Mouse (Mus musculus): Measurements from ENCODE around the gene Pkp1. TPM values are rescaled to one million over a fixed set of nuclear protein-coding genes. Genes with fewer than 3 reads are reported as not detected.

Pkp1 gene
- polyA plus RNA-seq, 1 experiment, result 6.4 TPM

DNA sequence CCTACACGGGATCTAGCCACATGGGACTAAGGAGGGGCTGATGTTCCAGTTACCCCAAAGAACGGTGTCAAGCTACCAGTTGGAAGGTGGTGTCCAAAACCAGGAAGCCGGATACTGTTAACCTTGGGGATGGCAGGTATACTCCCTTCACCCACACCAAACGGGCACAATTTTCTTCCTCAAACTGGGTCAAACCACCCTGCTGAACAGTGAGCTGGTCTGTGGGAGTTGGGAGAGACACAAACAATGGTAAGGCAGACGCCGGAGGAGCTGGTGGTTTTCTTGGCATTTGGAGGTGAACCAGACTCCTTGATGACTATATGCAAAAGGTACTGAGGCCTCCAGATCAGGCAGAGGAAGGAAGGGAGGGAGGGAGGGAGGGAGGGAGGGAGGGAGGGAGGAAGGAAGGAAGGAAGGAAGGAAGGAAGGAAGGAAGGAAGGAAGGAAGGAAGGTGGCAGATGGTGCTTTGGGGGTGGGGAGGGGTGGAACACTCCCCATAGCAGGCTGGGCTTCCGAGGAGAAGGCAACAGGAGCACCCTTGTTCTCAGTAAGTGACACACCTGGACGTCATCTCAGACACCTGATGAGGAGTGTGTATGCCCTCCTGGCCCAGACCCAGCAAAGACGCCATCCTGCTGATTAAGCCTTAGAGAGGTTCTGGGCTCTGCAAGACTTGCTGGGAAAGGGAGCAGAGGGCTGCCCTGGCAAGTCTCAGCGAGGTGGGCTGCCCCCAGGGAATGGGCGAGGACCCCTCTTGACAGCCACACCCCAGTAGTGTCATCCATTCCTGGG is 27.4 kb downstream of the Pkp1 start:
- Histone ChIP-seq H3K27me3 (ENCODE audit: control insufficient read depth, insufficient read depth, insufficient read length) (no peaks in the 10 kb centered on the region), H3K4me3 (ENCODE audit: insufficient read depth, poor library complexity, severe bottlenecking) (no peak overlapping the region), H3K36me3 (ENCODE audit: control insufficient read depth, insufficient read depth) (no peaks in the 10 kb centered on the region), H3ac (ENCODE audit: control insufficient read depth, insufficient read length, low read depth) (no peak overlapping the region), H3K79me2 (ENCODE audit: control insufficient read depth, insufficient read depth) (no peaks in the 10 kb centered on the region), H3K79me3 (ENCODE audit: low read depth) (no peaks in the 10 kb centered on the region)
- TF ChIP-seq FOSL1 (IDR thresholded peaks at IDR 0.05; ENCODE audit: insufficient read depth, low read length, poor library complexity, severe bottlenecking) (no peak), USF1 (IDR thresholded peaks at IDR 0.05; ENCODE audit: low read depth) (no peak), CTCF (IDR thresholded peaks at IDR 0.05; ENCODE audit: control insufficient read depth, insufficient read depth, insufficient read length) (no peak)

GRCm38 (mm10) chr1:135889461-135890185 is 29.4 kb downstream of the Pkp1 start:
- TF ChIP-seq CTCF (IDR thresholded peaks at IDR 0.05; ENCODE audit: control insufficient read depth, insufficient read depth, insufficient read length) (no peak), MAX (IDR thresholded peaks at IDR 0.05) (no peak), CEBPB (IDR thresholded peaks at IDR 0.05; ENCODE audit: low read depth) (no peak), MYOD1 (IDR thresholded peaks at IDR 0.05; ENCODE audit: control insufficient read depth, insufficient read length, low read depth) (no peak), USF1 (IDR thresholded peaks at IDR 0.05; ENCODE audit: low read depth) (no peak), MYOG (IDR thresholded peaks at IDR 0.05; ENCODE audit: control insufficient read depth, extremely low read depth, insufficient read length) (no peak), FOSL1 (IDR thresholded peaks at IDR 0.05; ENCODE audit: insufficient read depth, low read length, poor library complexity, severe bottlenecking) (no peak)
- Histone ChIP-seq H3K27me3 (ENCODE audit: control insufficient read depth, insufficient read depth, insufficient read length) (no peaks in the 10 kb centered on the region), H3K79me3 (ENCODE audit: low read depth) (no peaks in the 10 kb centered on the region), H3ac (ENCODE audit: control insufficient read depth, insufficient read length, low read depth) (no peak overlapping the region), H3K79me2 (ENCODE audit: control insufficient read depth, insufficient read depth) (no peaks in the 10 kb centered on the region), H3K36me3 (ENCODE audit: control insufficient read depth, insufficient read depth) (no peaks in the 10 kb centered on the region), H3K4me3 (ENCODE audit: insufficient read depth, poor library complexity, severe bottlenecking) (no peak overlapping the region)

GRCm38 (mm10) chr1:135882385-135883109 is 36.5 kb downstream of the Pkp1 start:
- peaks cover 4% of the 10 kb centered on the region for H3K36me3 ChIP-seq (ENCODE audit: control insufficient read depth, insufficient read depth)
- H3ac ChIP-seq (ENCODE audit: control insufficient read depth, insufficient read length, low read depth), result no peak overlapping the region
- TF ChIP-seq CTCF (IDR thresholded peaks at IDR 0.05; ENCODE audit: control insufficient read depth, insufficient read depth, insufficient read length) (peak; percentile 39), FOSL1 (IDR thresholded peaks at IDR 0.05; ENCODE audit: insufficient read depth, low read length, poor library complexity, severe bottlenecking) (no peak)
- no peaks in the 10 kb centered on the region for H3K27me3 ChIP-seq (ENCODE audit: control insufficient read depth, insufficient read depth, insufficient read length)
- H3K79me3 ChIP-seq (ENCODE audit: low read depth), result no peaks in the 10 kb centered on the region
- H3K4me3 ChIP-seq (ENCODE audit: insufficient read depth, poor library complexity, severe bottlenecking), result no peak overlapping the region
- H3K79me2 ChIP-seq (ENCODE audit: control insufficient read depth, insufficient read depth), result no peaks in the 10 kb centered on the region

DNA sequence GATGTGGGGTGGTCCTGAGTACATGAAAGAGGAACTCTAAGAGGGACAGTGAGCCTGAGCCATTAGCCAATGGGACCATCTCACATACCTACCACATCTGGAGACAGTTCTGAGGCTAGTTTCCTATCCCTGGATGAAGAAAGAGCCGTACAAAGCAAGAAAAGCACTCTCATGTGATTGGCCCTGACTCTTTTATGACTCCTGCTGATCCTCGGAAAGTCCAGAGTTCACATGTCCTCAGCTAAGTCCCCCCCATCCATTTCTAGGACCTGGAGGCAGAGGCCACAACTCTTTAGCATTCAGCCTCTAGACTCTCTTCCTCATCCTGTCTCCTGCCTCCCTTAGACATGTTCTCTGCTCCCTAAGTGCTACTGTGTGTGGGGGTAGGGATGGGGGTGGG is 41.8 kb downstream of the Pkp1 start:
- H3K79me2 ChIP-seq (ENCODE audit: control insufficient read depth, insufficient read depth), result no peaks in the 10 kb centered on the region
- no peaks in the 10 kb centered on the region for H3K79me3 ChIP-seq (ENCODE audit: low read depth)
- H3K36me3 ChIP-seq (ENCODE audit: control insufficient read depth, insufficient read depth), result peaks cover 16% of the 10 kb centered on the region
- TF ChIP-seq CTCF (IDR thresholded peaks at IDR 0.05; ENCODE audit: control insufficient read depth, insufficient read depth, insufficient read length) (no peak), MYOD1 (IDR thresholded peaks at IDR 0.05; ENCODE audit: control insufficient read depth, insufficient read length, low read depth) (no peak)
- H3ac ChIP-seq (ENCODE audit: control insufficient read depth, insufficient read length, low read depth), result no peak overlapping the region
- H3K27me3 ChIP-seq (ENCODE audit: control insufficient read depth, insufficient read depth, insufficient read length), result no peaks in the 10 kb centered on the region
- H3K4me3 ChIP-seq (ENCODE audit: insufficient read depth, poor library complexity, severe bottlenecking), result no peak overlapping the region

DNA sequence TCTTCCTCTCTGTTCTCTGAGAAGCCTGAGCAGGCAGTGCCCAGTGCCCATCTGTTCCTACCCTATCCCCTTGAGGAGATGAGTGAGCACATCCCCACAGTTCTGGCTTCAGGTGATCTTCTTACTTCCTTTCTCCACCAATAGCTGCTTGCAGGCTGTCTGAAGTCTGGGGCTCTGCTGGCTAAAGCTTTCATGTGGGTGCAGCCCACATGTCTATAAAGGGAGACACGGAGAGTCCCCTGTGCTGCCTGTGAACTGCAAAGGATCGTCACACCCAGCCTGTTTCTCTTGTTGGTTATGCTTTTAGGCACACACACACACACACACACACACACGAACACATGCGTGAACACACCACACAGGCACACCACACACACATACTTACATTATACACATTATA is 46.0 kb downstream of the Pkp1 start:
- Histone ChIP-seq H3K36me3 (ENCODE audit: control insufficient read depth, insufficient read depth) (peaks cover 16% of the 10 kb centered on the region), H3K27me3 (ENCODE audit: control insufficient read depth, insufficient read depth, insufficient read length) (no peaks in the 10 kb centered on the region), H3K79me2 (ENCODE audit: control insufficient read depth, insufficient read depth) (no peaks in the 10 kb centered on the region), H3ac (ENCODE audit: control insufficient read depth, insufficient read length, low read depth) (no peak overlapping the region), H3K79me3 (ENCODE audit: low read depth) (no peaks in the 10 kb centered on the region), H3K4me3 (ENCODE audit: insufficient read depth, poor library complexity, severe bottlenecking) (no peak overlapping the region)
- TF ChIP-seq MAX (IDR thresholded peaks at IDR 0.05) (no peak), CEBPB (IDR thresholded peaks at IDR 0.05; ENCODE audit: low read depth) (no peak), MYOG (IDR thresholded peaks at IDR 0.05; ENCODE audit: control insufficient read depth, extremely low read depth, insufficient read length) (no peak), USF1 (IDR thresholded peaks at IDR 0.05; ENCODE audit: low read depth) (no peak), MYOD1 (IDR thresholded peaks at IDR 0.05; ENCODE audit: control insufficient read depth, insufficient read length, low read depth) (no peak), FOSL1 (IDR thresholded peaks at IDR 0.05; ENCODE audit: insufficient read depth, low read length, poor library complexity, severe bottlenecking) (no peak)
